Mouse (Mus musculus) heart, embryonic 15.5 days (tissue): ENCODE data around the gene Brf1. TPM values are rescaled to one million over a fixed set of nuclear protein-coding genes. Genes with fewer than 3 reads are reported as not detected.

ENCODE experiments used
- ATAC-seq: fragments of 200-750 bp; cut with Nextera tagmentation; replicated peaks from 2 replicates; pipeline ENCODE4 v1.8.0; 2017; ENCODE audit warnings: low read depth, moderate TSS enrichment; ENCODE audit not compliant: insufficient number of reproducible peaks, insufficient read depth, low FRiP score
- H3K27ac ChIP-seq: fragments of 300-500 bp; sonication (generic); 2 replicates; pipeline ENCODE4 v1.5.1; 2015; ENCODE audit warnings: mild to moderate bottlenecking, inconsistent platforms
- H3K27me3 ChIP-seq: fragments of 300-500 bp; sonication (generic); 2 replicates; pipeline ENCODE4 v1.6.1; 2015; ENCODE audit warnings: inconsistent platforms
- H3K36me3 ChIP-seq: fragments of 300-500 bp; sonication (generic); 2 replicates; pipeline ENCODE4 v1.6.1; 2015; ENCODE audit warnings: mild to moderate bottlenecking, inconsistent platforms
- H3K4me1 ChIP-seq: fragments of 300-500 bp; sonication (generic); replicated peaks from 2 replicates; pipeline ENCODE4 v1.6.1; 2015; ENCODE audit warnings: inconsistent platforms
- H3K4me2 ChIP-seq: fragments of 300-500 bp; sonication (generic); 2 replicates; pipeline ENCODE4 v1.6.1; 2015; ENCODE audit warnings: inconsistent platforms, mild to moderate bottlenecking, moderate library complexity
- H3K4me3 ChIP-seq: fragments of 300-500 bp; sonication (generic); 2 replicates; pipeline ENCODE4 v1.5.1; 2015; ENCODE audit warnings: mild to moderate bottlenecking, inconsistent platforms
- H3K9ac ChIP-seq: fragments of 300-500 bp; sonication (generic); 2 replicates; pipeline ENCODE4 v1.6.1; 2015; ENCODE audit warnings: mild to moderate bottlenecking, inconsistent platforms
- H3K9me3 ChIP-seq: fragments of 300-500 bp; sonication (generic); replicated peaks from 2 replicates; pipeline ENCODE4 v1.6.1; 2016; ENCODE audit warnings: inconsistent platforms
- WGBS: fragments of 180-500 bp; shearing (Covaris S2); methylation state at CpG from one replicate; pipeline ENCODE4 v1.1.7; 2015; ENCODE audit warnings: mixed read lengths; 5-methylcytosine and 5-hydroxymethylcytosine counted together
- polyA plus RNA-seq: library from polyadenylated mRNA; unstranded; fragments of >200 nt; fragmentation: Nextera tagmentation; extraction: Ambion mirVana; gene quantifications from 2 replicates; pipeline ENCODE4 v1.2.1, GENCODE M21; 2015

The Brf1 gene
- 30.2 and 47.2 TPM in 2 replicates for polyA plus RNA-seq

DNA sequence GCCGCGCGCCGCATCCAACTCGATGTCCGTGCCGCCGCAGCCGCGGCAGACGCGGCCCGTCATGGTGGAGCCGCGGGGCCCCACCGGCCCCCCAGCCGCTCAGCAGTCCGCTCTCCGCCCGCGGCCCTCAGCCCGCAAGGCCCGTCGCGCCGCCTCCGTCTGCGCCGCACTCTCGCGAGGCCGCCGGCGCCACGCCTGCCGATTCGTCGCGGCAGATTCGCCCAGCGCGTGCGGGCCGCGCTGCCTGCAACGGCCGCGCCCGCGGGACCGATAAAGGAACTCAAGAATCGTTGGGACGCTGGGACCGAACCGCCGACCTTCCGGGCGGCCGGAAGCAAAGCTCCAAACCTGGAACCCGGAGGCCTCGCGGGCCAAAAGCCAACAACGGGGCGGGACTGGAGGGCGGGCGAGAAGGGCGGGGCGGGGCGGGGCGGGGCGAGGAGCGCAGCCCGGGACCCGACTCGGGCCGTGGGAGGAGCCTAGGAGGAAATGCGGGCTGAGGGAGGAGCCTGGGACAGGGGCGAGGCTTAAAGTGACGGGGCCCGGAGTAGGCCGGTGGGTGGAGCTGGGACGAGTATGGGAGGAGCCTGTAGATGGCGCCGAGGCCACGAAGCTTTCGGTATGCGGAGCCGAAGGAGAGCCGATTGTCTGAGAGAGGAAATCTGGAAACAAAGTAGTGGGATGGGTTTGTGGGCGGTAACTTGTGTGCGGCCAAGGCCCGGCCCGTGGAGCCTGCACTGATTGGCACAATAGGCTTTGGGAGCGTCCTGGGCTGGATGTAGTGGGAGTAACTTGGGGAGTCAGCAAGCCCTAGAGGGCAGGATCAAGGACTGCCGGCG, at the start of gene Brf1:
TSS of gene Brf1 (minus strand) at position 411 of the 839 bp plus-strand sequence.
- no peaks in the 10 kb centered on the region for H3K9me3 ChIP-seq
- 0 out of 2 replicates have a peak, but pooled peaks cover 5% of the 10 kb centered on the region for H3K36me3 ChIP-seq
- peak within 1 kb of the TSS; percentile 86 for H3K4me3 ChIP-seq
- peak within 1 kb of the TSS; percentile 83 for H3K4me2 ChIP-seq
- H3K4me1 ChIP-seq, result peaks cover 26% of the 10 kb centered on the region
- H3K27me3 ChIP-seq, result no peaks in the 10 kb centered on the region
- ATAC-seq, result peak; percentile 99
- H3K9ac ChIP-seq, result peak within 1 kb of the TSS; percentile 93
- WGBS, result under 1% methylated on average over 90 of the region's 96 CpGs
- peak within 1 kb of the TSS; percentile 97 for H3K27ac ChIP-seq

DNA sequence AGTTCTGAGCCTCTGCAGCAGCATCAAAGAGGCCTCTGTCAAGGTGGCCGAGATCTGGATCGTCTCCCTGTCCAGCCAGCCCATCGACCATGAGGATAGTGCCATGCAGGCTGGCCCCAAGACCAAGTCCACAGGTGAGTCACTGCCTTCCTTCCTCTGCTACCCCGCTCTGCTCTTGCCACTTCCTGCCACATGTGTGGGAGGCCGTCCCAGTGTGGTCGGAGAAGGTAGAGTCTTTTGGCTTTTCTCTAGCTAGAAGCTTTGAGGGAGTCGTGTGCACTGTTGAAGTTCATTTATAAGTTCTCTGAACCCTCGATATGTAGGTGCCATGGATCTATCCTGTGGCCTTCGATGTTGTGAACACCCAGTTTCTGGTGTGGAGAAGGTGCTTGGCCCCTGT, 49.3 kb upstream of the Brf1 start:
- Histone ChIP-seq H3K27ac (no peak overlapping the region), H3K4me2 (no peak overlapping the region), H3K36me3 (peaks cover 24% of the 10 kb centered on the region; the same call in 1 of the 2 replicates), H3K4me1 (peaks cover 17% of the 10 kb centered on the region), H3K27me3 (no peaks in the 10 kb centered on the region), H3K4me3 (no peak overlapping the region), H3K9me3 (no peaks in the 10 kb centered on the region), H3K9ac (no peak overlapping the region)
- no peak for ATAC-seq
- WGBS, result 74% methylated on average over 9 of the region's 9 CpGs

DNA sequence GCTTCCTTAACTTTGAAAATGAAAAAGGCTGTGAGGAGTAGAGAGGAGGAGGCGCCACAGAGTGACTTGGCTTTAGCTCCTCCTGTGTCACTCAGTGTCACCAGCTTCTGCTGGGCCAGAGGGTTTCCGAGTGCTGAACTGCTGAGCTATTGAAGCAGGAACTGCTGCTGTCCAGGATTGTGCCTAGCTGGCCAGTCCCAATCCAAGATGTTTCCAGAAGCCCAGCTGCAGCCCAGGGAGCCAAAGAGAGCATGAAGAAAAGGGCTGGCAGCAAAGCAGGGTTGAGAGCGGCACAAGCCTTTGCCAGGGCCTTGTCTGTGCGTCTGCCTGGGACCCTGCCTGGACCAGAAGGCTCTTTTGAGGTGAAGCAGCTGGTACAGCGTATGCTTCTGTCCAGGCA, 47.6 kb upstream of the Brf1 start:
- 93% methylated on average over 5 of the region's 5 CpGs for WGBS
- peaks cover 18% of the 10 kb centered on the region; the same call in 1 of the 2 replicates for H3K36me3 ChIP-seq
- peaks cover 17% of the 10 kb centered on the region for H3K4me1 ChIP-seq

DNA sequence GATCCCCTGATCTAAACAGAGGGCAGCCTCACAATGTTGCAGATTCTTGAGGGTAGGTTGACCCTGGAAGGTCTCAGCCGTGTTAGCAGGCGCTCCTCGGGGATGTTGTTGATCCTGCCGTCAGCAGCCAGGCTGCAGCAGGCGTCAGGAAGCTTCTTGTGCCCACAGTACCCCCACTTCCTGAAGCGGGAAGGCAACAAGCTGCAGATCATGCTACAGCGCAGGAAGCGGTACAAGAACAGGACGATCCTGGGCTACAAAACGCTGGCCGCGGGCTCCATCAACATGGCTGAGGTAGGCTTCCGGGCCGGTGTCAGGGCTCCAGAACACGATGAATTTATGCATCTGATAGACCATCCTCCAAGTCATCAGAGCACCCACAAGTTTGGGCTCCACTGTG, 46.4 kb upstream of the Brf1 start:
- no peak overlapping the region for H3K9ac ChIP-seq
- no peak overlapping the region for H3K4me2 ChIP-seq
- WGBS, result 84% methylated on average over 15 of the region's 15 CpGs
- no peak overlapping the region for H3K27ac ChIP-seq
- no peak for ATAC-seq
- H3K4me3 ChIP-seq, result no peak overlapping the region
- no peaks in the 10 kb centered on the region for H3K9me3 ChIP-seq
- peaks cover 18% of the 10 kb centered on the region for H3K4me1 ChIP-seq
- H3K27me3 ChIP-seq, result no peaks in the 10 kb centered on the region
- H3K36me3 ChIP-seq, result peaks cover 13% of the 10 kb centered on the region; the same call in 1 of the 2 replicates

More for the DNA sequence above, 47.6 kb upstream of the Brf1 start:
- H3K27me3 ChIP-seq, result no peaks in the 10 kb centered on the region
- H3K9ac ChIP-seq, result no peak overlapping the region
- H3K9me3 ChIP-seq, result no peaks in the 10 kb centered on the region
- H3K4me2 ChIP-seq, result no peak overlapping the region
- H3K4me3 ChIP-seq, result no peak overlapping the region
- H3K27ac ChIP-seq, result no peak overlapping the region
- no peak for ATAC-seq

DNA sequence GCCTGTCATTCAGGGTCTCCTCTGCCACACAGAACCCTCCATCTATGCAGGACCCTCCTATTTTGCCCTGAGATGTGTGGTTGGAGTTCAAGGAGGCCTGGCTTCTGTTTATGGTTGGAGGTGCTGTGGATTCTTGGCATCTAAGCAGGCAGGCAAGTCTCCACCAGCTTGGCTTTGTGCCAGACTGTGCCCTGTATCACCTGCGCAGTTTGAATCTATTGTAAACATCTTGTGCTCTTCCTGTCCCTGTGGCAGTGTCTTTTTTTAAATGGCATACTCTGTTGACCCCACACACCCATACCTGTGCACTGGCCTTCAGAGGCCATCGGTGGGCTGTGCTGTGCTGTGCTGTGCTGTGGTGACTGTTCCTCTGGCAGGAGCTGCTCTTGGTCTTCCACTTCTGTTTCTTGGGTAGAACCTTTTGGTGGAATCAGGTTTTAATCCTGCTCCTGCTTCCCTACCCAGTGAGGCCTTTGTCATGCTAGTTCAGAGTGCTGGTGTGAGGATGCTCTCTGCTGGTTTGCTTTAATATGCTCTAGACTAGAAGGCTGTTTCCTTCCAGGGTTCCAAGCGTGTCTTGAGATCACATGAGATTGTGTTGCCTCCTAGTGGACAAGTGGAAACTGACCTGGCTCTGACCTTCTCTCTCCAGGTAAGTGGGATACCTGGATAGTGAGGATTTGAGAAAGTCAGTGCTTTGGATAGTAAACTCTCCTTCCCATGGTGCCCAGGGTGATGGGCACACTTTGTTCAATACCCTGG, 44.6 kb upstream of the Brf1 start:
- no peak overlapping the region for H3K27ac ChIP-seq
- peaks cover 13% of the 10 kb centered on the region for H3K4me1 ChIP-seq
- H3K9me3 ChIP-seq, result no peaks in the 10 kb centered on the region
- peaks cover 5% of the 10 kb centered on the region; the same call in 1 of the 2 replicates for H3K36me3 ChIP-seq
- H3K4me3 ChIP-seq, result no peak overlapping the region
- no peak for ATAC-seq
- no peak overlapping the region for H3K9ac ChIP-seq
- no peaks in the 10 kb centered on the region for H3K27me3 ChIP-seq
- H3K4me2 ChIP-seq, result no peak overlapping the region
- 74% methylated on average over 3 of the region's 3 CpGs for WGBS

DNA sequence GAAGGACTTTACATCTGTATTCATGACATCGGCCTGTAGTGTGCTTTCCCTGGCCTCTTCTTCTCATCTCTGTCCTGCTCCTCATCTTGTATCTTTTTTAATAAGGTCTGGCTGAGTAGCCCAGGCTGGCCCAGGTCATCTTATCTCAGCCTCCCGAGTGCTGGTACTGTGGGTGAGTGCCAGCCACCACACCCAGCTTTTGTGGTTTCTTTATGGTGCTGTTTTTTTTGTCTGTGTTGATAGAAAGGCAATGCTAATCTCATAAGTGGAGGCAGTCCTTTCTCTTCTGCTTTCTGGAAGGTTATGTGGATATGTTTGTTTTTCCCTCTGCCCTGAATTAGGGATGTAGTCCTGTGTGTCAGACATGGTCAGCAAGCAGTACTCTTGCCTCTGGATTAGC, 42.0 kb upstream of the Brf1 start:
- Histone ChIP-seq H3K4me1 (peaks cover 13% of the 10 kb centered on the region), H3K4me2 (no peak overlapping the region), H3K36me3 (peaks cover 4% of the 10 kb centered on the region; the same call in 1 of the 2 replicates), H3K9ac (no peak overlapping the region), H3K9me3 (no peaks in the 10 kb centered on the region), H3K27me3 (no peaks in the 10 kb centered on the region), H3K27ac (no peak overlapping the region), H3K4me3 (no peak overlapping the region)
- WGBS, result 73% methylated on average over 2 of the region's 2 CpGs
- ATAC-seq, result no peak

DNA sequence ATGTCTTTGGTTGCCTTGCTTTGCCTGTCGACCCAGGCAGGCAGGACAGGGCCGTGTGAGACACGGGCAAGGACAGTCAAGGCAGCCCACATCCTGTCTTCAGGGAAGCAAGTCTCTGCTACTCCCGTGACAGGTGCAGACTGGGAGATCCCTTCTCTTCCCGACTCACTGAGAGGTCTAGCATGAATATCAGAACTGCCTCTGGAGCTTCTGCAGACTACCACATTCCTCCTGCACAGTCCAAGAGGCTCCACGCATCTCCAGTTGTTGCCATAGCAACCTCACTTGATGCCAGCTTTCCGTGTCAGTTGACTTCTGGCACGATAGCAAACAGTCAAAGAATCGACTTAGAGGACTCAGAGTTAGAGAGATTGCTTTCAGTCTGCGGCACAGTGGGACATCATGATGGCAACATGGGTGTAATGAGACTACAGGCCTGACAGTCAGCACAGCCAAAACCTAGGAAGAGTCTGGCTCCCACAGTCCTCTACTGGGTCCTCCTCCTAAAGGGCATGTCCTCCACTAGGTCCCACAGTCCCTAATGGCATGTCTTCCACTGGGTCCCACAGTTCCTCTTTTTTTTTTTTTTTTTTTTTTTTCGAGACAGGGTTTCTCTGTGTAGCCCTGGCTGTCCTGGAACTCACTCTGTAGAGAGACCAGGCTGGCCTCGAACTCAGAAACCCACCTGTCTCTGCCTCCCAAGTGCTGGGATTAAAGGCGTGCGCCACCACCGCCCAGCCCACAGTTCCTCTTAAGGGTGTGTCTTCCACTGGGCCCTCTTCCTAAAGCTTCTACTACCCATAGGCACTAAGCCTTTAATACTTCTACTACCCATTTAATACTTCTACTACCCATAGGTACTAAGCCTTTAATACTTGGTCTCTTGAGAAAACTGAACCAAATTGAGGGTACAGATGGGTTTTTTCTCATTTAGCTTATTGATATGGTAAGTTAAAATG, 41.3 kb upstream of the Brf1 start:
- Histone ChIP-seq H3K4me1 (peaks cover 16% of the 10 kb centered on the region), H3K27me3 (no peaks in the 10 kb centered on the region), H3K27ac (0 out of 2 replicates have a peak overlapping the region, but pooled peaks have one; percentile 15), H3K9me3 (no peaks in the 10 kb centered on the region), H3K36me3 (no peaks in the 10 kb centered on the region; the same call in 1 of the 2 replicates), H3K4me3 (no peak overlapping the region), H3K4me2 (no peak overlapping the region), H3K9ac (no peak overlapping the region)
- 52% methylated on average over 15 of the region's 15 CpGs for WGBS
- no peak for ATAC-seq

DNA sequence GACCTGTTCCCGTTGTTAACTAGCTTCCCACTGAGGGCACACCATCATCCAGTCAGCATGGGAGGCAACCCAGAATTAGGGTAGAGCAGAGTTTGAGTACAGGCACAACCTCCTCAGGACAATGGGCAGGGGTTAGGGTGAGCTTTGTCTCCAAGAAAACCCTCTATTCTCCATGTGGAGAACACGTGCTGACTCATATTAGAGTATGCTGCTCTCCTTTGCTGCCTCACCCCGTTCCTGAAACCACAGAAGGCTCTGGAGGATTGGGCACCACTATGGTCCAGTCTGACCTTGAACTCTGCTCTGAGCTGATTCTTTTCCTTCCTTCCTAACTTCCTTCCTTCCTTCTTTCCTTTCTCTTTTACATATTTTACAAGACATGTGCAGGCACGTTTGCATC, 37.9 kb upstream of the Brf1 start:
- no peak overlapping the region for H3K4me2 ChIP-seq
- no peak overlapping the region for H3K9ac ChIP-seq
- no peak overlapping the region for H3K4me3 ChIP-seq
- no peaks in the 10 kb centered on the region for H3K9me3 ChIP-seq
- H3K27ac ChIP-seq, result no peak overlapping the region
- 82% methylated on average over 4 of the region's 4 CpGs for WGBS
- H3K4me1 ChIP-seq, result peaks cover 30% of the 10 kb centered on the region
- H3K27me3 ChIP-seq, result no peaks in the 10 kb centered on the region
- no peak for ATAC-seq
- no peaks in the 10 kb centered on the region for H3K36me3 ChIP-seq

DNA sequence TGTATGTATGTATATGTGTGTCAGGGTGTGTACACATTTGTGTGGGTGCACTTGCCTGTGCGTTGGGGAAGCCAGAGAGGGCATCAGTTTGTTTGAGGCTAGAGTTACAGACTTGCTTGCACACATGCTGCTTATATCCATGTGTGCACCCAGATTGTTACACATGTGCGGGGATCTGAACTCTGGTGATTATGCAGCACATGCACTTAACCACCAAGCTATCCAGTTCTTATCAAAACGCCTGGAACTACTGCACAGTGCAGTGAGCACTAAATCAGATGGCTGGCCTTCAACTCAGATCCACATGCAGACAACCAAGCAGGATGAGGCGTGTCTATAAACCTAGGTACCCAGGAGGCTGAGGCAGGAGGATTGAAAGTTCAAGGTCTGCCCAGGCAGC, 36.5 kb upstream of the Brf1 start:
- Histone ChIP-seq H3K4me3 (no peak overlapping the region), H3K4me1 (peaks cover 39% of the 10 kb centered on the region), H3K36me3 (no peaks in the 10 kb centered on the region), H3K27ac (no peak overlapping the region), H3K4me2 (no peak overlapping the region), H3K9me3 (no peaks in the 10 kb centered on the region), H3K27me3 (no peaks in the 10 kb centered on the region), H3K9ac (no peak overlapping the region)
- no peak for ATAC-seq
- 84% methylated on average over 4 of the region's 4 CpGs for WGBS

DNA sequence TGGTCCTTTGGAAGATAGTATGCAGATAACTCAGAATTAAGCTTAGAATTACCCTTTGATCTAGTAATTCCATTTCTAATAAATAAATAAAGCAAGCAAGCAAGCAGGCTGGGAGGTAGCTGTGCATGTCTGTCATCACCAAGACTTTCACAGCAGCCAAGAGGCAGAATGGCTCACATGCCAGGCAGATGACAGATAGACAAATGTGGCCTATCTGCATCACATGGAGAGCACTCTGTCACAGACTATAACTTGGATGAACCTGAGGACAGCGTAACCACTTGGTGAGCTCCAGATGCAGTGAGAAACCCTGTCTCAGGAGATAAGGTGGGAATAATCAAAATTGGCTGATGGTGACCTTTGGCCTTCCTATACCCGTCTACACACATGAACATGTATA, 34.6 kb upstream of the Brf1 start:
- Histone ChIP-seq H3K4me2 (no peak overlapping the region), H3K9me3 (no peaks in the 10 kb centered on the region), H3K4me3 (no peak overlapping the region), H3K9ac (no peak overlapping the region), H3K27ac (peak overlapping the region; percentile 57), H3K36me3 (no peaks in the 10 kb centered on the region), H3K27me3 (no peaks in the 10 kb centered on the region), H3K4me1 (peaks cover 36% of the 10 kb centered on the region)
- 0 out of 2 replicates have a peak, but pooled peaks have one; percentile 20 for ATAC-seq
- 47% methylated on average over 2 of the region's 2 CpGs for WGBS
